Mouse (Mus musculus) limb, embryonic 12.5 days (tissue): ENCODE data around the gene Olfr878. TPM values are rescaled to one million over a fixed set of nuclear protein-coding genes. Genes with fewer than 3 reads are reported as not detected.

Source experiments
- ATAC-seq: fragments of 200-750 bp; cut with Nextera tagmentation; 2 replicates; pipeline ENCODE4 v1.8.0; 2017; ENCODE audit warnings: low read depth, moderate TSS enrichment; ENCODE audit not compliant: insufficient number of reproducible peaks, insufficient read depth, low FRiP score, low TSS enrichment
- H3K27ac ChIP-seq: fragments of 300-500 bp; sonication (generic); 2 replicates; pipeline ENCODE4 v1.5.1; 2016; ENCODE audit warnings: mild to moderate bottlenecking, moderate library complexity
- H3K27me3 ChIP-seq: fragments of 300-500 bp; sonication (generic); 2 replicates; pipeline ENCODE4 v1.6.1; 2016; ENCODE audit warnings: mild to moderate bottlenecking, moderate library complexity
- H3K36me3 ChIP-seq: fragments of 300-500 bp; sonication (generic); 2 replicates; pipeline ENCODE4 v1.6.1; 2016; ENCODE audit warnings: mild to moderate bottlenecking, moderate library complexity
- H3K4me1 ChIP-seq: fragments of 300-500 bp; sonication (generic); replicated peaks from 2 replicates; pipeline ENCODE4 v1.6.1; 2016
- H3K4me2 ChIP-seq: fragments of 300-500 bp; sonication (generic); 2 replicates; pipeline ENCODE4 v1.6.1; 2016; ENCODE audit warnings: mild to moderate bottlenecking, moderate library complexity
- H3K4me3 ChIP-seq: fragments of 300-500 bp; sonication (generic); replicated peaks from 2 replicates; pipeline ENCODE4 v1.5.1; 2016; ENCODE audit warnings: mild to moderate bottlenecking
- H3K9ac ChIP-seq: fragments of 300-500 bp; sonication (generic); replicated peaks from 2 replicates; pipeline ENCODE4 v1.6.1; 2016; ENCODE audit warnings: mild to moderate bottlenecking, moderate library complexity
- H3K9me3 ChIP-seq: fragments of 300-500 bp; sonication (generic); 2 replicates; pipeline ENCODE4 v1.6.1; 2016; ENCODE audit warnings: mild to moderate bottlenecking, moderate library complexity
- WGBS: fragments of 180-500 bp; shearing (Covaris S2); methylation state at CpG from one replicate; pipeline ENCODE4 v1.1.7; 2016; 5-methylcytosine and 5-hydroxymethylcytosine counted together
- polyA plus RNA-seq: library from polyadenylated mRNA; unstranded; fragments of >200 nt; fragmentation: Nextera tagmentation; extraction: Ambion mirVana; gene quantifications from 2 replicates; pipeline ENCODE4 v1.2.1, GENCODE M21; 2016

The Olfr878 gene
- polyA plus RNA-seq: not detected in 2 replicates

DNA sequence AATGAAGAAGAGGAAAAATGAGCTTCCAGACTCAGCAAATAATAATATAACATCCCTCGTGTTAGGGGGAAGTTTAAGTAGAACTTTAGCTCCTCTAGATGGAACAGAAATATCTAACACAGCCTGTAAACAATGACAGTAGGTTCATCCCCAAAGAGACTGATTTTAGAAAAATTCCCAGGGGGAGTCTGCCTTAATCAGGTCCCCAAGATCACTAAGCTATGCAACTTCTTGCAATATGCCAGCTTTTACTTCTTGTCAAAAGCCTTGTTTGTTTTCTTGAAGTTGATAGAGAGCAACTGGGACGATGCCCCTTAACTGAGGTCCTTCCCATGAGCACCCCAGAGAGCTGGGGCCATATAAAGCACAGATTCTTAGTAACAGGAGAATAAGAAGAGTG lies at the start of gene Olfr878:
Olfr878 (plus strand) TSS at position 301 of the 400 bp plus-strand sequence.
- no peaks in the 10 kb centered on the region for H3K9me3 ChIP-seq
- no peaks in the 10 kb centered on the region for H3K27me3 ChIP-seq
- no peaks in the 10 kb centered on the region for H3K36me3 ChIP-seq
- H3K4me3 ChIP-seq: no peak within 1 kb of the TSS
- WGBS: 85% methylated on average over 2 of the region's 2 CpGs
- no peak within 1 kb of the TSS for H3K4me2 ChIP-seq
- no peak within 1 kb of the TSS for H3K9ac ChIP-seq
- H3K4me1 ChIP-seq: no peaks in the 10 kb centered on the region
- H3K27ac ChIP-seq: no peak within 1 kb of the TSS
- no peak for ATAC-seq

GRCm38 (mm10) chr9:37870246-37870645 lies 47.4 kb upstream of the Olfr878 start:
- 76% methylated on average over 1 of the region's 1 CpGs for WGBS
- Histone ChIP-seq H3K9me3 (no peaks in the 10 kb centered on the region), H3K4me2 (no peak overlapping the region), H3K9ac (no peak overlapping the region), H3K4me1 (no peaks in the 10 kb centered on the region), H3K4me3 (no peak overlapping the region), H3K27me3 (no peaks in the 10 kb centered on the region), H3K27ac (no peak overlapping the region), H3K36me3 (no peaks in the 10 kb centered on the region)
- ATAC-seq: no peak

- 82% methylated on average over 1 of the region's 1 CpGs for WGBS
- no peaks in the 10 kb centered on the region for H3K9me3 ChIP-seq
- H3K36me3 ChIP-seq: no peaks in the 10 kb centered on the region
- no peak overlapping the region for H3K9ac ChIP-seq
- H3K27me3 ChIP-seq: no peaks in the 10 kb centered on the region
- no peak for ATAC-seq
- no peaks in the 10 kb centered on the region for H3K4me1 ChIP-seq
- no peak overlapping the region for H3K4me2 ChIP-seq
- H3K27ac ChIP-seq: no peak overlapping the region
- H3K4me3 ChIP-seq: no peak overlapping the region
These were observed 46.5 kb upstream of the Olfr878 start for GRCm38 (mm10) chr9:37871097-37871496.

DNA sequence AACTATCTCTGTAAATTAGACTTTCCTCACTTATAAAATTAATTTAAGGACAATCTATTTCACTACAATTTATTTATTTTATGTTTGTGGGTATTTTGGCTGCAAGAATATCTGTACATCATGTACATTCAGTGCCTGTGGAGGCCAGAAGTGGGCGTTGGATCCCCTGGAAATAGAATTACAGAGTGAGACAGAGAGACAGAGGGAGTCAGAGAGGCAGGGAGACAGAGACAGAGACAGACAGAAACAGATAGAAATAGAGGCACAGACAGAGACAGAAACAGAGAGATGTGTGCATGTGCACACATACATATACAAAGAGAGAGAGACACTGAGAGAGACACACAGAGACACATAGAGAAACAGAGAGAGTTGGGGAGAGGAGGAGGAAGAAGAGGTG lies 46.1 kb upstream of the Olfr878 start:
- no peak for ATAC-seq
- Histone ChIP-seq H3K36me3 (no peaks in the 10 kb centered on the region), H3K4me2 (no peak overlapping the region), H3K4me3 (no peak overlapping the region), H3K27me3 (no peaks in the 10 kb centered on the region), H3K27ac (no peak overlapping the region), H3K9me3 (no peaks in the 10 kb centered on the region), H3K9ac (no peak overlapping the region), H3K4me1 (no peaks in the 10 kb centered on the region)
- 75% methylated on average over 1 of the region's 1 CpGs for WGBS

GRCm38 (mm10) chr9:37890960-37891359 lies 26.7 kb upstream of the Olfr878 start:
- ATAC-seq: no peak
- no peaks in the 10 kb centered on the region for H3K27me3 ChIP-seq
- WGBS: 47% methylated on average over 2 of the region's 2 CpGs

GRCm38 (mm10) chr9:37896661-37897060 lies 21.0 kb upstream of the Olfr878 start, which contains the start of gene Olfr145:
TSS of gene Olfr145 (plus strand) at chr9:37896724.
- Histone ChIP-seq H3K4me2 (no peak within 1 kb of the TSS), H3K27ac (no peak within 1 kb of the TSS), H3K27me3 (no peaks in the 10 kb centered on the region), H3K4me1 (no peaks in the 10 kb centered on the region), H3K9me3 (no peaks in the 10 kb centered on the region), H3K4me3 (no peak within 1 kb of the TSS), H3K9ac (no peak within 1 kb of the TSS), H3K36me3 (no peaks in the 10 kb centered on the region)
- no peak for ATAC-seq
- 68% methylated on average over 2 of the region's 2 CpGs for whole genome bisulfite sequencing

More at GRCm38 (mm10) chr9:37890960-37891359, 26.7 kb upstream of the Olfr878 start:
- Histone ChIP-seq H3K9me3 (no peaks in the 10 kb centered on the region), H3K9ac (no peak overlapping the region), H3K4me3 (no peak overlapping the region), H3K27ac (no peak overlapping the region), H3K4me2 (no peak overlapping the region), H3K36me3 (no peaks in the 10 kb centered on the region), H3K4me1 (no peaks in the 10 kb centered on the region)

DNA sequence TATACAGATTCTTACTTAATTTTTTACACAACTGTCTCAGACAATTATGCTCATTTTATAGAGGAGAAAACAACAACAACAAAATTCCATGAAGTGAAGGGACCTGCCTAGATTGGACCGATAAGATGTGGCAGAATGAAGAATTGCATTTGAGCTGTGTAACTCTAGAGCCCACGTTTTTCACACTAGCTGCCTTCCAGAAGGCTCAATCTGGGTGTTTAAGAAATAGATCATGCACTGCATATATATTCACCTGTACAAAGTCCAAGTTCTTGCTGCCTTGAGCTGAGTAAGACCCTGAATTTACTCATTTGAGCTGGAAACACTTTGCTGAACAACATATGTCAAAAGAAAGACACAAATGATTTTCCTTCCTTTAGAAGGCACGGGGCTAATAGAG lies 12.1 kb upstream of the Olfr878 start:
- Histone ChIP-seq H3K4me2 (no peak overlapping the region), H3K4me3 (no peak overlapping the region), H3K9me3 (no peaks in the 10 kb centered on the region), H3K4me1 (no peaks in the 10 kb centered on the region), H3K36me3 (no peaks in the 10 kb centered on the region), H3K9ac (no peak overlapping the region), H3K27me3 (no peaks in the 10 kb centered on the region), H3K27ac (no peak overlapping the region)
- no peak for ATAC-seq
- 73% methylated on average over 3 of the region's 3 CpGs for WGBS

DNA sequence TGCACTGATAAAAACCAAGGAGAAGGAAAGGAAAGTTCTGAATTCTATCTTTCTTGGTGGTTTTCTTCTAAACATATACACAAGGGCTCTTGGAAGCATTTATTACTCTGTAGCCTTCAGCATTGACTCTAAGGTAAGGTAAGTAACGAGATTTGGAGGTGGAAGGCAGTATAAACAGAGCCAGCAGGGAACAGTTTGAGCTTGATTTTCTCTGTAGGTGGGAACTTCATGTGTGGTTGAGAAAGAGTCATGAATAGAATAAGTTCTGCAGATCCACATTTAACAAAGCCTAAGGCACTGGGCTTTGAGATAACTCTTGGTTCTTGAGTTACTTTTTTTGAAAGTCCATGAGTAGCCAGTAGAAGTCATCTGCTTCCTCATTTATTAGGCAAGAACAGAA lies 378 bp downstream of the Olfr878 start:
- no peak for ATAC-seq
- H3K4me1 ChIP-seq: no peaks in the 10 kb centered on the region
- no peak overlapping the region for H3K27ac ChIP-seq
- H3K9me3 ChIP-seq: no peaks in the 10 kb centered on the region
- H3K9ac ChIP-seq: no peak overlapping the region
- no peak overlapping the region for H3K4me2 ChIP-seq
- H3K36me3 ChIP-seq: no peaks in the 10 kb centered on the region
- H3K27me3 ChIP-seq: no peaks in the 10 kb centered on the region
- no peak overlapping the region for H3K4me3 ChIP-seq
- 66% methylated on average over 1 of the region's 1 CpGs for WGBS

- no peaks in the 10 kb centered on the region for H3K27me3 ChIP-seq
- no peaks in the 10 kb centered on the region for H3K4me1 ChIP-seq
- H3K36me3 ChIP-seq: no peaks in the 10 kb centered on the region
- no peak overlapping the region for H3K4me2 ChIP-seq
- 80% methylated on average over 5 of the region's 5 CpGs for WGBS
- no peak overlapping the region for H3K9ac ChIP-seq
- ATAC-seq: no peak
- no peaks in the 10 kb centered on the region for H3K9me3 ChIP-seq
- H3K27ac ChIP-seq: no peak overlapping the region
- H3K4me3 ChIP-seq: no peak overlapping the region
These were observed 6.6 kb downstream of the Olfr878 start for GRCm38 (mm10) chr9:37924194-37924593.

DNA sequence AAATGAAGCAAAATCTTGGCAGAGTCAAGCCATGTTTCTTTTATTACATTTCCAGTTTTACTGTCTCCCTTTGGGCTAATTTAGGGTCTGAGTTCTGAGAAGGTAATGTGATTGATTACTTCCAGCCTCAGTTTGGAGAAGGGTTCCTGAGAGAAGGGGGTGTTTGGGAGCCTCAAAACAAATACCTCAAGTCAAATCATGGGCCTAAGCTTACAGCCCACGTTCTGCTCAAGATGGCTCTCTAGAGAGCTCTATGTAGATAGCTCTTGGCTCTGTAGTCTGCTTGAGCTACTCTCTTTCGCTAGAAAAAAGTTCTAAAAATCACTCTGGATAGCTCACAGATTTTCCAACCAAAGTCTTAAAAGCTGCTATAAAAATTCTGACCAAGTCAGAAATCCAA lies 7.8 kb downstream of the Olfr878 start:
- H3K36me3 ChIP-seq: no peaks in the 10 kb centered on the region
- H3K4me1 ChIP-seq: no peaks in the 10 kb centered on the region
- H3K4me3 ChIP-seq: no peak overlapping the region
- no peaks in the 10 kb centered on the region for H3K9me3 ChIP-seq
- ATAC-seq: no peak
- WGBS: 49% methylated on average over 2 of the region's 2 CpGs
- no peak overlapping the region for H3K27ac ChIP-seq
- no peak overlapping the region for H3K9ac ChIP-seq
- H3K27me3 ChIP-seq: no peaks in the 10 kb centered on the region
- no peak overlapping the region for H3K4me2 ChIP-seq

DNA sequence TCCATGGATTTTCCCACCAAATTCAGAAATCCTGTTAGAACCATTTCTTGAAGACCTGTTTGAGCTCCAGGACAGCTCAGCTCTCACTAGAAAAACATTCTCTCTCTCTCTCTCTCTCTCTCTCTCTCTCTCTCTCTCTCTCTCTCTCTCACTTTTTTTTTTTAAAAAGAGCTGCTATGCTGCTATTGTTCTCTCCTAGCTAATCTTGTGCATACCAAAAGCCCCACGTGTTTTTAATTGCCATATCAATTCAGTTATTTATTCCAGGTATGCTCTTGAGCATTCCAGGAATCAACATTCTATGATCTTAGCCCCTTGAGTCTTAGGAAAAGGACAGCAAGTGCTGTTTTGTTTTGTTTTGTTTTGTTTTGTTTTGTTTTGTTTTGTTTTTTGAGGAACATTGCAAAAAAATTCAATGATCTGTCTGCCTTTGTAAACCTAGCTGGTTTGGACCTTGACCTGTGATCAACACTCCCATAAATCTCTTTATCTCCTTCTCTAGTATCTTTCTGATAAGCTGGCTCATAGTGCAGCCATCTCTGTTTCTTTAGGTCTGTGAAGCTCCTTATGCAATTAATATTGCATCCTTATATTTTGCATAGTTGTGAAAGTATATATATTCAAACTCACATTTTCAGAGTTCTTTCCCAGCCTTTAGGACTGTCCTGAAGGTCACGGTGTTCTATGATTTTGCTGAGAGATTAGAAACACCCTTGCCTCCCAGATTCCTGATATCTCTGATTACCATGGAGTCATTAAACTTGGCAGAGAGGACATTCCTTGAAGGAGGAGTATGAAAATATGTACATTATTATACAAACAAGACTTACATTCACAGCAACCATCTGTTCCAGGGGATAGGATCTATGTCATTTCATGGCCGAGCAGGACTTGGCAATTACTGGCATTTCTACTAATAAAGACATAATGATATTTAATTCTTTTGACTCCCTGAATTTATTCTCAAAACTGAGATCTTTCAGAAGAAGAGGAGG lies 8.7 kb downstream of the Olfr878 start:
- no peak for ATAC-seq
- Histone ChIP-seq H3K9me3 (no peaks in the 10 kb centered on the region), H3K4me3 (no peak overlapping the region), H3K4me2 (no peak overlapping the region), H3K4me1 (no peaks in the 10 kb centered on the region), H3K27ac (no peak overlapping the region), H3K9ac (no peak overlapping the region), H3K36me3 (no peaks in the 10 kb centered on the region), H3K27me3 (no peaks in the 10 kb centered on the region)
- WGBS: 65% methylated on average over 3 of the region's 3 CpGs
